Mouse (Mus musculus) midbrain, embryonic 16.5 days (tissue): ENCODE results near the gene Gm20825. TPM values are rescaled to one million over a fixed set of nuclear protein-coding genes. Genes with fewer than 3 reads are reported as not detected.
"Not testable (repeated sequence)": the region's sequence is repeated elsewhere in the genome, so short reads cannot be mapped to it uniquely, and the experiment has no call there.

Experiments
- ATAC-seq: fragments of 200-750 bp; cut with Nextera tagmentation; 2 replicates; pipeline ENCODE4 v1.8.0; 2017; ENCODE audit warnings: moderate TSS enrichment
- H3K27ac ChIP-seq: fragments of 300-500 bp; sonication (generic); 2 replicates; pipeline ENCODE4 v1.5.1; 2014; ENCODE audit warnings: mild to moderate bottlenecking, low read length, mixed read lengths
- H3K27me3 ChIP-seq: fragments of 300-500 bp; sonication (generic); 2 replicates; pipeline ENCODE4 v1.6.1; 2014; ENCODE audit warnings: low read depth, low read length, mixed read lengths; ENCODE audit not compliant: control insufficient read depth, insufficient read depth
- H3K36me3 ChIP-seq: fragments of 300-500 bp; sonication (generic); 2 replicates; pipeline ENCODE4 v1.6.1; 2014; ENCODE audit warnings: mild to moderate bottlenecking, low read length, moderate library complexity, mixed read lengths; ENCODE audit not compliant: control insufficient read depth, insufficient read depth
- H3K4me1 ChIP-seq: fragments of 300-500 bp; sonication (generic); 2 replicates; pipeline ENCODE4 v1.6.1; 2014; ENCODE audit warnings: mild to moderate bottlenecking, low read length, mixed read lengths; ENCODE audit not compliant: control insufficient read depth, insufficient read depth
- H3K4me2 ChIP-seq: fragments of 300-500 bp; sonication (generic); 2 replicates; pipeline ENCODE4 v1.6.1; 2014; ENCODE audit warnings: mild to moderate bottlenecking, low read length, mixed read lengths
- H3K4me3 ChIP-seq: fragments of 300-500 bp; sonication (generic); 2 replicates; pipeline ENCODE4 v1.5.1; 2014; ENCODE audit warnings: low read depth, mild to moderate bottlenecking, low read length, moderate library complexity, mixed read lengths
- H3K9ac ChIP-seq: fragments of 300-500 bp; sonication (generic); 2 replicates; pipeline ENCODE4 v1.6.1; 2014; ENCODE audit warnings: low read depth, low read length, mixed read lengths
- H3K9me3 ChIP-seq: fragments of 300-500 bp; sonication (generic); replicated peaks from 2 replicates; pipeline ENCODE4 v1.6.1; 2014; ENCODE audit warnings: mild to moderate bottlenecking, low read length, mixed read lengths; ENCODE audit not compliant: control insufficient read depth, poor library complexity, severe bottlenecking
- WGBS: fragments of 180-500 bp; shearing (Covaris S2); extraction: QIAGEN DNeasy Blood & Tissue Kit; methylation state at CpG from one replicate; pipeline ENCODE4 v1.1.7; 2014; 5-methylcytosine and 5-hydroxymethylcytosine counted together
- polyA plus RNA-seq: library from polyadenylated mRNA; unstranded; fragments of >200 nt; fragmentation: Nextera tagmentation; extraction: Ambion mirVana; gene quantifications from 2 replicates; pipeline ENCODE4 v1.2.1, GENCODE M21; 2015

Gene Gm20825
- polyA plus RNA-seq = not detected in 2 replicates

- not testable (repeated sequence) for H3K27me3 ChIP-seq, H3K4me2 ChIP-seq, H3K4me1 ChIP-seq, H3K36me3 ChIP-seq, H3K4me3 ChIP-seq, H3K27ac ChIP-seq, H3K9ac ChIP-seq, ATAC-seq, H3K9me3 ChIP-seq
- WGBS = 54% methylated on average over 3 of the region's 4 CpGs
These were observed at the start of gene Gm20825 for GRCm38 (mm10) chrY:8071407-8071806. Gene Gm20825 (minus strand): TSS chrY:8071507.

Other genes with a start within 250 kb of the Gm20825 start
- gene Gm29049, start 74.3 kb downstream of the Gm20825 start, polyA plus RNA-seq = not detected in 2 replicates
- not detected in 2 replicates for gene Gm20824, start 186.4 kb upstream of the Gm20825 start, polyA plus RNA-seq